Mouse (Mus musculus) neural tube, embryonic 13.5 days (tissue): Measurements from ENCODE around the gene Zfhx3. TPM values are rescaled to one million over a fixed set of nuclear protein-coding genes. Genes with fewer than 3 reads are reported as not detected.
A peak's percentile ranks its signal among the peaks of the same experiment; 100 is the strongest.

Experiments
- ATAC-seq: fragments of 200-750 bp; cut with Nextera tagmentation; 2 replicates; pipeline ENCODE4 v1.8.0; 2017; ENCODE audit warnings: low read depth, mild to moderate bottlenecking, moderate TSS enrichment, moderate library complexity
- H3K27ac ChIP-seq: fragments of 300-500 bp; sonication (generic); replicated peaks from 2 replicates; pipeline ENCODE4 v1.5.1; 2015; ENCODE audit warnings: moderate library complexity, mild to moderate bottlenecking, inconsistent platforms
- H3K27me3 ChIP-seq: fragments of 300-500 bp; sonication (generic); 2 replicates; pipeline ENCODE4 v1.6.1; 2015; ENCODE audit warnings: mild to moderate bottlenecking, inconsistent platforms
- H3K36me3 ChIP-seq: fragments of 300-500 bp; sonication (generic); 2 replicates; pipeline ENCODE4 v1.6.1; 2015; ENCODE audit warnings: mild to moderate bottlenecking, inconsistent platforms
- H3K4me1 ChIP-seq: fragments of 300-500 bp; sonication (generic); replicated peaks from 2 replicates; pipeline ENCODE4 v1.6.1; 2015; ENCODE audit warnings: inconsistent platforms
- H3K4me2 ChIP-seq: fragments of 300-500 bp; sonication (generic); 2 replicates; pipeline ENCODE4 v1.6.1; 2015; ENCODE audit warnings: inconsistent platforms, mild to moderate bottlenecking, moderate library complexity
- H3K4me3 ChIP-seq: fragments of 300-500 bp; sonication (generic); 2 replicates; pipeline ENCODE4 v1.5.1; 2015; ENCODE audit warnings: mild to moderate bottlenecking, inconsistent platforms
- H3K9ac ChIP-seq: fragments of 300-500 bp; sonication (generic); 2 replicates; pipeline ENCODE4 v1.6.1; 2015; ENCODE audit warnings: moderate library complexity, mild to moderate bottlenecking, inconsistent platforms
- H3K9me3 ChIP-seq: fragments of 300-500 bp; sonication (generic); 2 replicates; pipeline ENCODE4 v1.6.1; 2016; ENCODE audit warnings: inconsistent platforms
- WGBS: fragments of 180-500 bp; shearing (Covaris S2); methylation state at CpG from one replicate; pipeline ENCODE4 v1.1.7; 2015; 5-methylcytosine and 5-hydroxymethylcytosine counted together
- polyA plus RNA-seq: library from polyadenylated mRNA; unstranded; fragments of >200 nt; fragmentation: Nextera tagmentation; extraction: Ambion mirVana; gene quantifications from 2 replicates; pipeline ENCODE4 v1.2.1, GENCODE M21; 2015

The Zfhx3 gene
- polyA plus RNA-seq, 1 experiment from 2014 or later: 28.2 TPM

GRCm38 (mm10) chr8:108537686-108538551 lies 595.5 kb downstream of the Zfhx3 start:
- ATAC-seq: peak; percentile 79
- WGBS: 35% methylated on average over 25 of the region's 25 CpGs
- peak overlapping the region; percentile 86 for H3K27ac ChIP-seq
- H3K4me1 ChIP-seq: peaks cover 50% of the 10 kb centered on the region
- H3K4me3 ChIP-seq: peak overlapping the region; percentile 31
- peak overlapping the region; percentile 55 for H3K4me2 ChIP-seq
- no peaks in the 10 kb centered on the region for H3K27me3 ChIP-seq
- no peaks in the 10 kb centered on the region for H3K9me3 ChIP-seq
- H3K9ac ChIP-seq: peak overlapping the region; percentile 64
- H3K36me3 ChIP-seq: no peaks in the 10 kb centered on the region

GRCm38 (mm10) chr8:108538929-108539555 lies 596.6 kb downstream of the Zfhx3 start:
- Histone ChIP-seq H3K4me2 (peak overlapping the region; percentile 55; the same call in 1 of the 2 replicates), H3K4me3 (no peak overlapping the region), H3K9ac (no peak overlapping the region), H3K4me1 (peaks cover 50% of the 10 kb centered on the region), H3K36me3 (no peaks in the 10 kb centered on the region), H3K27me3 (no peaks in the 10 kb centered on the region), H3K27ac (peak overlapping the region; percentile 86), H3K9me3 (no peaks in the 10 kb centered on the region)
- ATAC-seq: no peak
- 56% methylated on average over 8 of the region's 8 CpGs for WGBS

GRCm38 (mm10) chr8:108552518-108552917 lies 610.1 kb downstream of the Zfhx3 start:
- Histone ChIP-seq H3K27ac (peak overlapping the region; percentile 23; the same call in 1 of the 2 replicates), H3K4me1 (peaks cover 9% of the 10 kb centered on the region), H3K9ac (no peak overlapping the region), H3K4me2 (no peak overlapping the region), H3K4me3 (no peak overlapping the region), H3K9me3 (0 out of 2 replicates have a peak, but pooled peaks cover 3% of the 10 kb centered on the region), H3K36me3 (no peaks in the 10 kb centered on the region), H3K27me3 (no peaks in the 10 kb centered on the region)
- WGBS: 31% methylated on average over 8 of the region's 8 CpGs
- ATAC-seq: peak; percentile 36

- peaks cover 9% of the 10 kb centered on the region for H3K4me1 ChIP-seq
- H3K36me3 ChIP-seq: no peaks in the 10 kb centered on the region
- no peak overlapping the region for H3K4me2 ChIP-seq
- H3K9ac ChIP-seq: no peak overlapping the region
- H3K27ac ChIP-seq: no peak overlapping the region
- 62% methylated on average over 11 of the region's 11 CpGs for WGBS
- ATAC-seq: no peak
- 0 out of 2 replicates have a peak, but pooled peaks cover 3% of the 10 kb centered on the region for H3K9me3 ChIP-seq
- no peak overlapping the region for H3K4me3 ChIP-seq
- no peaks in the 10 kb centered on the region for H3K27me3 ChIP-seq
These were observed 611.5 kb downstream of the Zfhx3 start for GRCm38 (mm10) chr8:108553808-108554577.

GRCm38 (mm10) chr8:108554578-108555245 lies 612.3 kb downstream of the Zfhx3 start:
- Histone ChIP-seq H3K9me3 (0 out of 2 replicates have a peak, but pooled peaks cover 3% of the 10 kb centered on the region), H3K4me3 (no peak overlapping the region), H3K9ac (no peak overlapping the region), H3K27ac (no peak overlapping the region), H3K27me3 (no peaks in the 10 kb centered on the region), H3K36me3 (no peaks in the 10 kb centered on the region), H3K4me1 (peaks cover 9% of the 10 kb centered on the region), H3K4me2 (no peak overlapping the region)
- WGBS: 82% methylated on average over 12 of the region's 12 CpGs
- no peak for ATAC-seq

- Histone ChIP-seq H3K9ac (no peak overlapping the region), H3K9me3 (no peaks in the 10 kb centered on the region), H3K27me3 (peaks cover 4% of the 10 kb centered on the region; the same call in 1 of the 2 replicates), H3K4me3 (no peak overlapping the region), H3K36me3 (no peaks in the 10 kb centered on the region), H3K4me1 (peaks cover 11% of the 10 kb centered on the region), H3K4me2 (no peak overlapping the region), H3K27ac (no peak overlapping the region)
- 47% methylated on average over 6 of the region's 6 CpGs for WGBS
- ATAC-seq: no peak
These were observed 621.0 kb downstream of the Zfhx3 start for GRCm38 (mm10) chr8:108563420-108563819.

GRCm38 (mm10) chr8:108563934-108564564 lies 621.6 kb downstream of the Zfhx3 start:
- H3K4me3 ChIP-seq: no peak overlapping the region
- ATAC-seq: no peak
- H3K36me3 ChIP-seq: no peaks in the 10 kb centered on the region
- H3K9me3 ChIP-seq: no peaks in the 10 kb centered on the region
- 41% methylated on average over 7 of the region's 7 CpGs for WGBS
- no peak overlapping the region for H3K4me2 ChIP-seq
- peaks cover 4% of the 10 kb centered on the region; the same call in 1 of the 2 replicates for H3K27me3 ChIP-seq
- H3K27ac ChIP-seq: no peak overlapping the region
- H3K9ac ChIP-seq: no peak overlapping the region
- H3K4me1 ChIP-seq: peaks cover 11% of the 10 kb centered on the region

GRCm38 (mm10) chr8:108566035-108566434 lies 623.6 kb downstream of the Zfhx3 start:
- 60% methylated on average over 12 of the region's 12 CpGs for WGBS
- Histone ChIP-seq H3K27me3 (peaks cover 4% of the 10 kb centered on the region; the same call in 1 of the 2 replicates), H3K4me3 (no peak overlapping the region), H3K4me2 (no peak overlapping the region), H3K9me3 (no peaks in the 10 kb centered on the region), H3K36me3 (no peaks in the 10 kb centered on the region), H3K27ac (no peak overlapping the region), H3K9ac (no peak overlapping the region), H3K4me1 (peaks cover 11% of the 10 kb centered on the region)
- ATAC-seq: no peak

GRCm38 (mm10) chr8:108573295-108574017 lies 631.0 kb downstream of the Zfhx3 start:
- Histone ChIP-seq H3K4me3 (no peak overlapping the region), H3K27ac (no peak overlapping the region), H3K36me3 (no peaks in the 10 kb centered on the region), H3K9ac (no peak overlapping the region), H3K4me2 (no peak overlapping the region), H3K9me3 (no peaks in the 10 kb centered on the region), H3K27me3 (peaks cover 12% of the 10 kb centered on the region), H3K4me1 (peaks cover 15% of the 10 kb centered on the region)
- ATAC-seq: no peak
- 91% methylated on average over 5 of the region's 5 CpGs for WGBS

GRCm38 (mm10) chr8:108574101-108574500 lies 631.7 kb downstream of the Zfhx3 start:
- no peak overlapping the region for H3K4me3 ChIP-seq
- H3K9me3 ChIP-seq: no peaks in the 10 kb centered on the region
- no peak overlapping the region for H3K27ac ChIP-seq
- peaks cover 12% of the 10 kb centered on the region for H3K27me3 ChIP-seq
- peaks cover 21% of the 10 kb centered on the region for H3K4me1 ChIP-seq
- H3K4me2 ChIP-seq: no peak overlapping the region
- ATAC-seq: no peak
- WGBS: 40% methylated on average over 7 of the region's 7 CpGs
- H3K9ac ChIP-seq: no peak overlapping the region
- H3K36me3 ChIP-seq: no peaks in the 10 kb centered on the region
